Mouse (Mus musculus) embryonic fibroblast, embryonic 13.5 days (primary cell): ENCODE measurements around the gene Fignl2.

Experiments used
- CTCF ChIP-seq: IDR thresholded peaks from 2 replicates; pipeline ENCODE4 v1.5.1; 2011; ENCODE audit warnings: mild to moderate bottlenecking, control low read depth, low read length, moderate library complexity, borderline replicate concordance; ENCODE audit not compliant: insufficient read depth
- POLR2A ChIP-seq: IDR thresholded peaks from 2 replicates; pipeline ENCODE4 v1.6.1; 2011; ENCODE audit warnings: low read depth, mild to moderate bottlenecking, control low read depth, low read length, moderate library complexity

DNA sequence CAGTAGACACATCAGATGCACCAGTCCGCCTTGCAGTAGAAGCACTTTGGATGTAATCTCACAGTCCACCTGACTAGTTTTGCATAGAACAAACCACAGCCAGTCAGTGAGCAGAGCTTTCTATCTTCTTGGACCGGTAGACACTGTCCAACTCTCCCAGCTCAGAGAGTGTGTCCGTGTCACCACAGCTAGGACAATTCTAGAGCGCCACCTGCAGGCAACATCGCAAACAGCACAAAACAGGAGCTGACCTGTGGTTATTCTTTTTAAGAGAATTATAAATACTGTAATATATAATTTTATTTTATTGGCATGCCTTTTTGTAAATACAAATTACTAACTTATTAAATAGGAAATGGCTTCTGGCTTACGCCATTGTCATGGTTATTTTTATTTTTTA lies 35.8 kb downstream of the Fignl2 start:
- TF ChIP-seq CTCF, result peak; percentile 73; the same call in 1 of the 2 replicates
- no peak for TF ChIP-seq POLR2A
